Mouse (Mus musculus) ES-Bruce4 (cell line): Measurements from ENCODE around the gene Ckap5.

Experiments
- CTCF ChIP-seq: IDR thresholded peaks from one replicate; pipeline ENCODE4 v1.8.1; 2011; ENCODE audit warnings: low read depth, low read length
- POLR2A ChIP-seq: IDR thresholded peaks from one replicate; pipeline ENCODE4 v1.8.1; 2011; ENCODE audit warnings: low read length; ENCODE audit not compliant: insufficient read depth

DNA sequence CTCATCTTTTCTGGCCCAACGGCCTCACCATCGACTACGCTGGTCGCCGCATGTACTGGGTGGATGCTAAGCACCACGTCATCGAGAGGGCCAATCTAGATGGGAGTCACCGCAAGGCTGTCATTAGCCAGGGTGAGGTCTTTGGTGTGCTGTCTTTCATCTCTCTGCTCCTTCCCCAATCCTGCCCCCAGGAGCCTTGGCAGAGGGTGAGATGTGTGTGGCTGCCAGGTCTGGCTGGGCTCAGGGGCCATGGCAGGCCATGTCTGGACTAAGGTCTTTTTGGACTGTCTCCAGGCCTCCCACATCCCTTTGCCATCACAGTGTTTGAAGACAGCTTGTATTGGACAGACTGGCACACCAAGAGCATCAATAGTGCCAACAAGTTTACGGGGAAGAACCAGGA is 46.2 kb upstream of the Ckap5 start:
- TF ChIP-seq CTCF (no peak), POLR2A (no peak)
